Mouse (Mus musculus) layer of hippocampus, adult 9-11 months (tissue): ENCODE data around the gene Gm3402.
"Not testable (repeated sequence)": the region's sequence is repeated elsewhere in the genome, so short reads cannot be mapped to it uniquely, and the experiment has no call there.

Experiments used
- DNase-seq: peaks from one replicate; pipeline ENCODE4 v3.0.0; 2022

Gm3402 gene

GRCm38 (mm10) chr5:146513823-146514222, at the start of gene Gm3402:
Gene Gm3402, plus strand, starts transcription at chr5:146514123.
- DNase-seq = not testable (repeated sequence)

GRCm38 (mm10) chr5:146466663-146467062, 47.3 kb upstream of the Gm3402 start:
- DNase-seq = no peak

- DNase-seq = no peak
Observed at GRCm38 (mm10) chr5:146468311-146468710, 45.6 kb upstream of the Gm3402 start.

GRCm38 (mm10) chr5:146470821-146471220, 43.1 kb upstream of the Gm3402 start:
- DNase-seq = no peak

- DNase-seq = no peak
Observed at GRCm38 (mm10) chr5:146471311-146471710, 42.6 kb upstream of the Gm3402 start.

GRCm38 (mm10) chr5:146471821-146472220, 42.1 kb upstream of the Gm3402 start:
- no peak for DNase-seq

GRCm38 (mm10) chr5:146479564-146479963, 34.4 kb upstream of the Gm3402 start:
- peak; percentile 25 for DNase-seq

GRCm38 (mm10) chr5:146481665-146482064, 32.3 kb upstream of the Gm3402 start, which contains the start of gene Gm6408:
Gene Gm6408, plus strand, starts transcription at chr5:146481965.
- not testable (repeated sequence) for DNase-seq

- DNase-seq = peak; percentile 24
Observed at GRCm38 (mm10) chr5:146488959-146489358, 25.0 kb upstream of the Gm3402 start.

GRCm38 (mm10) chr5:146491063-146491462, 22.9 kb upstream of the Gm3402 start, which contains the start of gene Gm6370:
Gene Gm6370, plus strand, starts transcription at chr5:146491363.
- not testable (repeated sequence) for DNase-seq

- not testable (repeated sequence) for DNase-seq
Observed at GRCm38 (mm10) chr5:146502099-146502498, 11.8 kb upstream of the Gm3402 start, which contains the start of gene 4930449I24Rik. Gene 4930449I24Rik, plus strand, starts transcription at chr5:146502399.

GRCm38 (mm10) chr5:146525501-146525900, 11.6 kb downstream of the Gm3402 start, which contains the start of gene Gm3404:
Gene Gm3404, plus strand, starts transcription at chr5:146525801.
- not testable (repeated sequence) for DNase-seq

GRCm38 (mm10) chr5:146537347-146537746, 23.4 kb downstream of the Gm3402 start, which contains the start of gene Gm3409:
Gene Gm3409, plus strand, starts transcription at chr5:146537647.
- not testable (repeated sequence) for DNase-seq

- DNase-seq = not testable (repeated sequence)
Observed at GRCm38 (mm10) chr5:146555836-146556235, 41.9 kb downstream of the Gm3402 start, which contains the start of gene Gm3415. Gene Gm3415, plus strand, starts transcription at chr5:146556136.

GRCm38 (mm10) chr5:146564259-146564658, 50.3 kb downstream of the Gm3402 start:
- no peak for DNase-seq
